Mouse (Mus musculus): Measurements from ENCODE around the gene Stk38. TPM values are rescaled to one million over a fixed set of nuclear protein-coding genes. Genes with fewer than 3 reads are reported as not detected.

Gene Stk38
- polyA plus RNA-seq, 1 experiment, result 196 TPM

- TF ChIP-seq CTCF (IDR thresholded peaks at IDR 0.05; ENCODE audit: borderline replicate concordance, control insufficient read depth, extremely low read depth, insufficient read depth, low read length, poor library complexity), result no peak
- no peak for TF ChIP-seq POLR2A (IDR thresholded peaks at IDR 0.05; ENCODE audit: control insufficient read depth, extremely low read depth, insufficient read depth, low read length, poor library complexity)
- Histone ChIP-seq H3K27ac (ENCODE audit: control insufficient read depth, insufficient read depth, low read length) (no peak within 1 kb of the TSS), H3K36me3 (ENCODE audit: control insufficient read depth, insufficient read depth, low read length) (no peaks in the 10 kb centered on the region), H3K4me3 (ENCODE audit: control insufficient read depth, insufficient read depth, low read length) (no peak within 1 kb of the TSS), H3K4me1 (replicated peaks; ENCODE audit: control insufficient read depth, insufficient read depth, low read length) (no peaks in the 10 kb centered on the region), H3K27me3 (ENCODE audit: control insufficient read depth, insufficient read depth, low read length) (no peaks in the 10 kb centered on the region)
- 94% methylated on average over 7 of the region's 7 CpGs for WGBS
- no peak for DNase-seq
Observed at GRCm38 (mm10) chr17:28943740-28944139, 64.1 kb downstream of the Stk38 start, which contains the start of gene Pxt1. Pxt1 (minus strand) TSS chr17:28943840.

DNA sequence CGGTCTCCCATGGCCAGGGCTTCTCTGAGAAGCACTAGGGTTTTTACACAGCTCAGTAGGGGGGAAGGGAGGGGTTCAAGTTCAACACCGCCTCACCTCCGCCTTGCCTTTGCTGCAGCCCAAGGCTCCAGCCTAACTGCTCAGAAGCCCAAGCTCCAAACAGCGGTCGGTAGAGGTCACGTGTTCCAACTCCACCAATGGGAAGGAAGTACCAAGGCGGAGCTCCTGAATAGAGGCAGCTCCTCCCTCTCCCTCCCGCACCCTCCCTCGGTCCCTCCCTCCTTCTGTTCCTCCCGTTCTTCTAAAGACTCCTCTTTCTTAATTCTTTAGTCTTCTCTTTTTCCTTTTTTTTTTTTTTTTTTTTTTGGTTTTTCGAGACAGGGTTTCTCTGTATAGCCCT lies 65.7 kb downstream of the Stk38 start:
- H3K36me3 ChIP-seq (ENCODE audit: control insufficient read depth, insufficient read depth, low read length), result no peaks in the 10 kb centered on the region
- no peak for TF ChIP-seq CTCF (IDR thresholded peaks at IDR 0.05; ENCODE audit: borderline replicate concordance, control insufficient read depth, extremely low read depth, insufficient read depth, low read length, poor library complexity)
- TF ChIP-seq POLR2A (IDR thresholded peaks at IDR 0.05; ENCODE audit: control insufficient read depth, extremely low read depth, insufficient read depth, low read length, poor library complexity), result no peak
- no peaks in the 10 kb centered on the region for H3K27me3 ChIP-seq (ENCODE audit: control insufficient read depth, insufficient read depth, low read length)
- H3K4me1 ChIP-seq (replicated peaks; ENCODE audit: control insufficient read depth, insufficient read depth, low read length), result no peaks in the 10 kb centered on the region
- H3K4me3 ChIP-seq (ENCODE audit: control insufficient read depth, insufficient read depth, low read length), result no peak overlapping the region
- no peak overlapping the region for H3K27ac ChIP-seq (ENCODE audit: control insufficient read depth, insufficient read depth, low read length)
- 75% methylated on average over 10 of the region's 11 CpGs for WGBS
- DNase-seq, result no peak

DNA sequence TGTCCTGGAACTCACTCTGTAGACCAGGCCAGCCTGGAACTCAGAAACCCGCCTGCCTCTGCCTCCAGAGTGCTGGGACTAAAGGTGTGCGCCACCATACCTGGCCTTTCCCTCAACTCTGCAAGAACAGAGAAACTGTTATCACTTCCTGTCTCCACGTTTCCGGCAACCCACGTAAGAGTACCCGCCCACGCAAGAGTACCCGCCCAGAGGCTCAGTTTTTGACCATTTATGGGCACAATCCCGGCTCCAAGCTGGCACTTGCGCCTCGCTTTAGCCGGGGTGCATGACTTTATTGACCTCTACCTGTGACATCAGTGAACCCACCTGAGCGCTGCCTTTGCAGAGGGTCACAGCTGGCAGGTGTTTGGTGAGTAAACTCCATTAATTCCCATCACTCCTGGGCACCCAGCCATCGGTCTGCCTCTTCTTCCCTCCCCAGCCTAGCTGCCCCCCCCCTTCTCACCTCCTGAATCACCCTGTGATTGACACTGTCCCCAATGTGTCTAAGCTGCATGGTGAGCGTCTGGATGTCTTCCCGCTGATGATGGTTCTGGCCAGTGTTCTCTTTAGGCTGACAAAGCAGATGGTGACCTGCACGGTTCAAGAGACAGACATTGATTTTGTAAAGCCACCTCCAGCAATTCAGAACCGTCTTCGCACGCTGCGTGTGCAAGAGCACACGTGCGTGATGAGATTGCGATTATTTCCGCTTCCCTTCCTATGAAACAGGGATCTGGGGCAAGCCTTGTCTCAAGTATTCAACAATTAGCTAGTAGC lies 66.8 kb downstream of the Stk38 start:
- DNase-seq, result no peak
- Histone ChIP-seq H3K27ac (ENCODE audit: control insufficient read depth, insufficient read depth, low read length) (no peak overlapping the region), H3K4me1 (replicated peaks; ENCODE audit: control insufficient read depth, insufficient read depth, low read length) (no peaks in the 10 kb centered on the region), H3K27me3 (ENCODE audit: control insufficient read depth, insufficient read depth, low read length) (no peaks in the 10 kb centered on the region), H3K4me3 (ENCODE audit: control insufficient read depth, insufficient read depth, low read length) (no peak overlapping the region), H3K36me3 (ENCODE audit: control insufficient read depth, insufficient read depth, low read length) (no peaks in the 10 kb centered on the region)
- TF ChIP-seq POLR2A (IDR thresholded peaks at IDR 0.05; ENCODE audit: control insufficient read depth, extremely low read depth, insufficient read depth, low read length, poor library complexity) (no peak), CTCF (IDR thresholded peaks at IDR 0.05; ENCODE audit: borderline replicate concordance, control insufficient read depth, extremely low read depth, insufficient read depth, low read length, poor library complexity) (no peak)
- 92% methylated on average over 25 of the region's 25 CpGs for WGBS

DNA sequence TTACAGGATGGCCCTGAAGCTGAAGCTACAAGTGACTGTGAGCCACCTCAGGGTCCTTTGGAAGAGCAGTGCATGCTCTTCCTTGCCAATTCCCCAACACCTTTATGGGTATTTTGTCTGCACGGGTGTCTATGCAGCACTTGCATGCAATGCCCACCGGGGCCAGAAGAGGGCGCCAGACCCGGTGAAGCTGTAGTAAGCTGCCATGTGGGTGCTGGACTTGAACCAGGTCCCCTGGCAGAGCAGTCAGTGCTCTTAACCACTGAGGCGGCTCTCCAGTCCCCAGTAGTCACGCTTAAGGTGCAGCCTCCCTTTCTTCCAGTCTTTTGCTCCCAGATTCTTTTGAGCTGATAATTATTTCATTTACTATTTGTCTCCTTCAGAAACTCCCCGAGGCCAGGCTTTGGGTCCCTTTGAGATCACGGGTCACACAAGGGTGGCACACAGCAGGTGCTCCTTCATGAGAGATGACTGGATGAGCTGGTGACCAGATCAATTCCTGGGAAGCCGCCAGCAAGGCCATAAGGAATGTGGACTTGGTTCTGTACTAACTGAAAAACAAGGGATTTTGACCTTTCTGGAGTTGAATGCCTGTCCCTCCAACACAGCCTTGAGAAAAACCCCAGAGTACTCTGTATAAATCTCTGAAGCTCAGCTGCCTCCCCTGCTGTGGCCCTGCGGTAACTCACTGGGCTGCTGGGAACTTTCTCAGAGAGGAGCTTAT lies 71.0 kb downstream of the Stk38 start:
- H3K4me1 ChIP-seq (replicated peaks; ENCODE audit: control insufficient read depth, insufficient read depth, low read length), result no peaks in the 10 kb centered on the region
- DNase-seq, result peak; percentile 63
- no peaks in the 10 kb centered on the region for H3K36me3 ChIP-seq (ENCODE audit: control insufficient read depth, insufficient read depth, low read length)
- 73% methylated on average over 10 of the region's 10 CpGs for WGBS
- H3K27me3 ChIP-seq (ENCODE audit: control insufficient read depth, insufficient read depth, low read length), result no peaks in the 10 kb centered on the region
- no peak for TF ChIP-seq POLR2A (IDR thresholded peaks at IDR 0.05; ENCODE audit: control insufficient read depth, extremely low read depth, insufficient read depth, low read length, poor library complexity)
- TF ChIP-seq CTCF (IDR thresholded peaks at IDR 0.05; ENCODE audit: borderline replicate concordance, control insufficient read depth, extremely low read depth, insufficient read depth, low read length, poor library complexity), result peak; percentile 90
- H3K4me3 ChIP-seq (ENCODE audit: control insufficient read depth, insufficient read depth, low read length), result no peak overlapping the region
- no peak overlapping the region for H3K27ac ChIP-seq (ENCODE audit: control insufficient read depth, insufficient read depth, low read length)

GRCm38 (mm10) chr17:28936133-28936532 lies 71.7 kb downstream of the Stk38 start:
- H3K4me1 ChIP-seq (replicated peaks; ENCODE audit: control insufficient read depth, insufficient read depth, low read length), result no peaks in the 10 kb centered on the region
- no peak for DNase-seq
- no peak overlapping the region for H3K27ac ChIP-seq (ENCODE audit: control insufficient read depth, insufficient read depth, low read length)
- H3K36me3 ChIP-seq (ENCODE audit: control insufficient read depth, insufficient read depth, low read length), result no peaks in the 10 kb centered on the region
- WGBS, result 93% methylated on average over 7 of the region's 7 CpGs
- H3K4me3 ChIP-seq (ENCODE audit: control insufficient read depth, insufficient read depth, low read length), result no peak overlapping the region
- no peaks in the 10 kb centered on the region for H3K27me3 ChIP-seq (ENCODE audit: control insufficient read depth, insufficient read depth, low read length)
- no peak for TF ChIP-seq CTCF (IDR thresholded peaks at IDR 0.05; ENCODE audit: borderline replicate concordance, control insufficient read depth, extremely low read depth, insufficient read depth, low read length, poor library complexity)
- no peak for TF ChIP-seq POLR2A (IDR thresholded peaks at IDR 0.05; ENCODE audit: control insufficient read depth, extremely low read depth, insufficient read depth, low read length, poor library complexity)

DNA sequence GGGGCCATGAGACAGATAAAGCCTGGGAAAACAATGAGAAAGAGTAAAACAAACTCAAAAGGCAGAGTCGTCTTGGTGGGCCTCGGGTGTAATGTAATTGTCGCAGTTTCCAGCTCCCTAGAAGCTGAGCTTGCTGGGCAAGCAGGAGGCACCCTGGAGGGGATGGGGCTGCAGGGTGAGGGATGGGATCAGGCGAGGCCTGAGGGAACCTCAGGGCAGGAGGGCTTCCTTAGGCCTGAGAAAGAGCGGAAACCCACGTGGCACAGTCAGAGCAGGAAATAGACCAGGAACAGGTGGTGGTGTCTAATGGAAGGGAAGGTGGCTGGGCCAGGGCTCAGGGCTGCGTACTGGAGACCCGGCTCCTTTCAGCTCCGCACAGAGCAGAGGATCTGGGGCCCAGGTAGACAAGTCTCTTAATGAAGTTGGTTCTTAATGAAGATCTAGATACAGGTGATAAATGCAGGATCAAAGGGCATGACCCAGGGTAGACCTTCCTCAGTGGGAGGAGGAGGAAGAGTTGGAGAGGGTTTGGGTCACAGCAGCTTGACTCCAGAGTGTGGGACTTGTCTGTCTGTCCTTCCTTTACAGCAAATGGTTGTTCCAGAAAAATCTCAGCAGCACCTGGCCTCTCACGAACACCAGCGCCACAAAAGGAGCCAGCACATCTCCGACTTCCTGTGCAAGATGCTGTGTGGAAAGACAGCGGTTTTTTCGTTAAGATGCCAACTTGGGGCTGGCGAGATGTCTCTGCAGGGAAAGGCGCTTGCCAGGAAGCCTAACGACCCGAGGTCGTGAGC lies 73.5 kb downstream of the Stk38 start:
- DNase-seq, result no peak
- Histone ChIP-seq H3K4me3 (ENCODE audit: control insufficient read depth, insufficient read depth, low read length) (no peak overlapping the region), H3K27ac (ENCODE audit: control insufficient read depth, insufficient read depth, low read length) (no peak overlapping the region), H3K4me1 (replicated peaks; ENCODE audit: control insufficient read depth, insufficient read depth, low read length) (no peaks in the 10 kb centered on the region), H3K36me3 (ENCODE audit: control insufficient read depth, insufficient read depth, low read length) (no peaks in the 10 kb centered on the region), H3K27me3 (ENCODE audit: control insufficient read depth, insufficient read depth, low read length) (no peaks in the 10 kb centered on the region)
- 76% methylated on average over 19 of the region's 19 CpGs for WGBS
- no peak for TF ChIP-seq CTCF (IDR thresholded peaks at IDR 0.05; ENCODE audit: borderline replicate concordance, control insufficient read depth, extremely low read depth, insufficient read depth, low read length, poor library complexity)
- no peak for TF ChIP-seq POLR2A (IDR thresholded peaks at IDR 0.05; ENCODE audit: control insufficient read depth, extremely low read depth, insufficient read depth, low read length, poor library complexity)

Measured in thymus, adult 2 months (tissue).